ENCODE assay signal across 35 mouse cellular contexts in the genomic region with DNA sequence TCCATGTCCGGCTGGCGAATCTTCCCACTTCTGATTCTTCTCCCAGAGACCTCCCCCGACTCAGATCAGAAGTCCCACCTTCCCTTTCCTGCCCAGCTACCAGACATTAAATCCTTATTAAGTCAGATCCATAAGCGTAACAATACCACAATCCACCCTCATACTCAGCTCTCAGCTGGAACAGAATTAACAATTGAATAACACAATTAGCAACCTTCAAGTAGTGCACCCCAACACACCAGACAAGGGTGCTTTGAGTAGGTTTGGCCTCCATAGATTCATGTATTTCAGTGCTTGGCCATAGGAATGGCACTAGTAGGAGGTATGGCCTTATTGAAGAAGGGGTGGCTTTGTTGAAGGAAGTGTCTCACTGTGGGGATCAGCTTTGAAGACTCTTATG. TPM values are rescaled to one million over a fixed set of nuclear protein-coding genes. Genes with fewer than 3 reads are reported as not detected.
"Had no signal": no experiment of that assay in that cellular context is flagged by ENCODE, and none has a peak within 500 bp of the region (broad histone marks: within the 10 kb centered on the region; RNA-seq: fewer than 3 reads in every experiment).

No protein-coding gene starts in this region.

- H3K27ac ChIP-seq: limb, embryonic 10.5 days; limb, embryonic 12.5 days; limb, embryonic 13.5 days; limb, embryonic 15.5 days; liver, embryonic 12.5 days; liver, embryonic 13.5 days; liver, embryonic 14.5 days; liver, embryonic 15.5 days; lung, embryonic 15.5 days; macrophage; midbrain, embryonic 10.5 days; midbrain, embryonic 12.5 days; midbrain, embryonic 13.5 days; midbrain, embryonic 15.5 days; neural tube, embryonic 12.5 days; neural tube, embryonic 13.5 days had no signal

- H3K27me3 ChIP-seq: limb, embryonic 12.5 days; limb, embryonic 13.5 days; limb, embryonic 15.5 days; liver, embryonic 12.5 days; liver, embryonic 13.5 days; liver, embryonic 15.5 days; lung, embryonic 15.5 days; midbrain, embryonic 12.5 days; midbrain, embryonic 13.5 days; midbrain, embryonic 15.5 days; neural tube, embryonic 12.5 days; neural tube, embryonic 13.5 days had no signal

- H3K36me3 ChIP-seq: limb, embryonic 10.5 days; limb, embryonic 12.5 days; limb, embryonic 13.5 days; limb, embryonic 15.5 days; liver, embryonic 12.5 days; liver, embryonic 13.5 days; liver, embryonic 15.5 days; lung, embryonic 15.5 days; midbrain, embryonic 10.5 days; midbrain, embryonic 12.5 days; midbrain, embryonic 13.5 days; midbrain, embryonic 15.5 days; neural tube, embryonic 12.5 days; neural tube, embryonic 13.5 days had no signal

- H3K4me1 ChIP-seq: limb, embryonic 10.5 days; limb, embryonic 12.5 days; limb, embryonic 13.5 days; limb, embryonic 15.5 days; liver, embryonic 12.5 days; liver, embryonic 13.5 days; liver, embryonic 15.5 days; lung, embryonic 15.5 days; megakaryocyte, embryonic 14.5 days; midbrain, embryonic 10.5 days; midbrain, embryonic 12.5 days; midbrain, embryonic 13.5 days; midbrain, embryonic 15.5 days; neural tube, embryonic 12.5 days; neural tube, embryonic 13.5 days had no signal

- H3K4me3 ChIP-seq: limb, embryonic 10.5 days; limb, embryonic 12.5 days; limb, embryonic 13.5 days; limb, embryonic 15.5 days; liver, embryonic 12.5 days; liver, embryonic 13.5 days; liver, embryonic 15.5 days; lung, embryonic 15.5 days; megakaryocyte, embryonic 14.5 days; midbrain, embryonic 10.5 days; midbrain, embryonic 12.5 days; midbrain, embryonic 13.5 days; midbrain, embryonic 15.5 days; myocyte; neural tube, embryonic 12.5 days; neural tube, embryonic 13.5 days had no signal

- H3K9me3 ChIP-seq: limb, embryonic 10.5 days; limb, embryonic 12.5 days; limb, embryonic 13.5 days; limb, embryonic 15.5 days; liver, embryonic 12.5 days; liver, embryonic 13.5 days; liver, embryonic 15.5 days; lung, embryonic 15.5 days; megakaryocyte, embryonic 14.5 days; midbrain, embryonic 10.5 days; midbrain, embryonic 12.5 days; midbrain, embryonic 13.5 days; midbrain, embryonic 15.5 days; neural tube, embryonic 12.5 days; neural tube, embryonic 13.5 days had no signal

- ATAC-seq: liver, embryonic 12.5 days; liver, postnatal 0 days; lung, postnatal 0 days; midbrain, embryonic 13.5 days; midbrain, embryonic 15.5 days; midbrain, embryonic 16.5 days had no signal

- DNase-seq: left cerebral cortex, postnatal 4 days; liver; liver, embryonic 13.5 days; liver, postnatal 0 days; lung, adult 18-20 months; lung, adult 2 months; lung, embryonic 14.5 days; lung, postnatal 10 days; lung, postnatal 14 days; lung, postnatal 36 days; lung, postnatal 4 days; midbrain, embryonic 14.5 days had no signal

RNA-seq across cellular contexts. Expression of a gene that starts 41.4 kb away (rescaled TPM):
- total RNA-seq: left cerebral cortex, postnatal 14 days; left cerebral cortex, postnatal 25 days; megakaryocyte-erythroid progenitor cell, adult 5-6 weeks had no signal
- polyA plus RNA-seq: liver, adult 2 months; lung, adult 2 months had no signal
